Mouse (Mus musculus) lung, embryonic 15.5 days (tissue): ENCODE results near the gene Rps24. TPM values are rescaled to one million over a fixed set of nuclear protein-coding genes. Genes with fewer than 3 reads are reported as not detected.

ENCODE experiments used
- ATAC-seq: fragments of 200-750 bp; cut with Nextera tagmentation; 2 replicates; pipeline ENCODE4 v1.8.0; 2017; ENCODE audit warnings: moderate number of reproducible peaks, borderline replicate concordance; ENCODE audit not compliant: low FRiP score, low TSS enrichment; ENCODE audit errors: extremely low read depth
- H3K27ac ChIP-seq: fragments of 300-500 bp; sonication (generic); 2 replicates; pipeline ENCODE4 v1.5.1; 2015; ENCODE audit warnings: moderate library complexity, mild to moderate bottlenecking, inconsistent platforms
- H3K27me3 ChIP-seq: fragments of 300-500 bp; sonication (generic); 2 replicates; pipeline ENCODE4 v1.6.1; 2015; ENCODE audit warnings: inconsistent platforms
- H3K36me3 ChIP-seq: fragments of 300-500 bp; sonication (generic); 2 replicates; pipeline ENCODE4 v1.6.1; 2015; ENCODE audit warnings: inconsistent platforms
- H3K4me1 ChIP-seq: fragments of 300-500 bp; sonication (generic); 2 replicates; pipeline ENCODE4 v1.6.1; 2015; ENCODE audit warnings: inconsistent platforms
- H3K4me2 ChIP-seq: fragments of 300-500 bp; sonication (generic); 2 replicates; pipeline ENCODE4 v1.6.1; 2015; ENCODE audit warnings: inconsistent platforms, mild to moderate bottlenecking, moderate library complexity
- H3K4me3 ChIP-seq: fragments of 300-500 bp; sonication (generic); 2 replicates; pipeline ENCODE4 v1.5.1; 2015; ENCODE audit warnings: mild to moderate bottlenecking, inconsistent platforms
- H3K9ac ChIP-seq: fragments of 300-500 bp; sonication (generic); 2 replicates; pipeline ENCODE4 v1.6.1; 2015; ENCODE audit warnings: inconsistent platforms
- H3K9me3 ChIP-seq: fragments of 300-500 bp; sonication (generic); 2 replicates; pipeline ENCODE4 v1.6.1; 2016; ENCODE audit warnings: inconsistent platforms
- WGBS: fragments of 180-500 bp; shearing (Covaris S2); methylation state at CpG from one replicate; pipeline ENCODE4 v1.1.7; 2015; 5-methylcytosine and 5-hydroxymethylcytosine counted together
- polyA plus RNA-seq: library from polyadenylated mRNA; unstranded; fragments of >200 nt; fragmentation: Nextera tagmentation; extraction: Ambion mirVana; gene quantifications from 2 replicates; pipeline ENCODE4 v1.2.1, GENCODE M21; 2015

Gene Rps24
- polyA plus RNA-seq, 1 experiment from 2014 or later: 761 TPM

GRCm38 (mm10) chr14:24498561-24499255 lies 11.8 kb downstream of the Rps24 start:
- Histone ChIP-seq H3K4me2 (no peak overlapping the region), H3K4me3 (no peak overlapping the region), H3K36me3 (peaks cover 62% of the 10 kb centered on the region), H3K9ac (no peak overlapping the region), H3K27ac (no peak overlapping the region), H3K9me3 (no peaks in the 10 kb centered on the region), H3K4me1 (peaks cover 19% of the 10 kb centered on the region), H3K27me3 (no peaks in the 10 kb centered on the region)
- 59% methylated on average over 5 of the region's 5 CpGs for WGBS
- ATAC-seq: no peak

GRCm38 (mm10) chr14:24499478-24499877 lies 12.6 kb downstream of the Rps24 start:
- H3K36me3 ChIP-seq: peaks cover 54% of the 10 kb centered on the region
- 33% methylated on average over 9 of the region's 9 CpGs for WGBS

GRCm38 (mm10) chr14:24500091-24500844 lies 13.3 kb downstream of the Rps24 start:
- peak overlapping the region; percentile 46 for H3K4me2 ChIP-seq
- peaks cover 46% of the 10 kb centered on the region for H3K36me3 ChIP-seq
- peak; percentile 72 for ATAC-seq
- H3K27ac ChIP-seq: peak overlapping the region; percentile 5; the same call in 1 of the 2 replicates
- no peaks in the 10 kb centered on the region for H3K9me3 ChIP-seq
- H3K4me3 ChIP-seq: no peak overlapping the region
- 14% methylated on average over 18 of the region's 18 CpGs for WGBS
- no peaks in the 10 kb centered on the region for H3K27me3 ChIP-seq
- peaks cover 9% of the 10 kb centered on the region for H3K4me1 ChIP-seq
- peak overlapping the region; percentile 12; the same call in 1 of the 2 replicates for H3K9ac ChIP-seq

More at GRCm38 (mm10) chr14:24499478-24499877, 12.6 kb downstream of the Rps24 start:
- no peaks in the 10 kb centered on the region for H3K27me3 ChIP-seq
- H3K27ac ChIP-seq: no peak overlapping the region
- H3K4me3 ChIP-seq: no peak overlapping the region
- H3K9ac ChIP-seq: no peak overlapping the region
- H3K4me1 ChIP-seq: peaks cover 11% of the 10 kb centered on the region
- no peaks in the 10 kb centered on the region for H3K9me3 ChIP-seq
- no peak for ATAC-seq
- H3K4me2 ChIP-seq: no peak overlapping the region

DNA sequence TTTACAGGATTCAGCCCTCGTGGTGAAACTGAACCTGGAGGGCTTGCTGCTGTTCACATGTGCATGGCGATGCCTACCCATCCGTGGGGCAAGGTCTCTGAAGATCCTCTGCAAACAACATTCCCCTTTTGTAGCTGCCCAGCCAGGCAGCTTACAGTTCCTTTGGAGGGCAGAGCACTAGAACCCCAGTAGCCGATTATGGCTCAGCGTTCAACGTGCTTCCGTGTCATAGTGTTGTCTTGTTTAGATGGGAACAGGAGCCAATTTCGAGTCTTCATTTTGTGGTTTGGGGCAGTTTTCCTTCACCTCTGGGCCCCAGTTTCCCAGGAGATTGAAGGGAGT lies 13.9 kb downstream of the Rps24 start:
- Histone ChIP-seq H3K4me1 (peaks cover 9% of the 10 kb centered on the region), H3K36me3 (peaks cover 42% of the 10 kb centered on the region), H3K27ac (peak overlapping the region; percentile 5; the same call in 1 of the 2 replicates), H3K9ac (peak overlapping the region; percentile 12; the same call in 1 of the 2 replicates), H3K27me3 (no peaks in the 10 kb centered on the region), H3K9me3 (no peaks in the 10 kb centered on the region), H3K4me3 (no peak overlapping the region), H3K4me2 (peak overlapping the region; percentile 46)
- WGBS: 12% methylated on average over 8 of the region's 8 CpGs
- no peak for ATAC-seq

- peaks cover 37% of the 10 kb centered on the region for H3K36me3 ChIP-seq
- H3K4me2 ChIP-seq: no peak overlapping the region
- H3K9me3 ChIP-seq: no peaks in the 10 kb centered on the region
- H3K27me3 ChIP-seq: no peaks in the 10 kb centered on the region
- ATAC-seq: no peak
- no peak overlapping the region for H3K27ac ChIP-seq
- H3K4me1 ChIP-seq: peaks cover 9% of the 10 kb centered on the region
- 0 out of 2 replicates have a peak overlapping the region, but pooled peaks have one; percentile 12 for H3K9ac ChIP-seq
- WGBS: 53% methylated on average over 4 of the region's 4 CpGs
- H3K4me3 ChIP-seq: no peak overlapping the region
Observed at GRCm38 (mm10) chr14:24501256-24501655, 14.3 kb downstream of the Rps24 start.

GRCm38 (mm10) chr14:24507452-24508069 lies 20.6 kb downstream of the Rps24 start:
- peak overlapping the region; percentile 38 for H3K4me2 ChIP-seq
- H3K27me3 ChIP-seq: no peaks in the 10 kb centered on the region
- WGBS: 26% methylated on average over 14 of the region's 14 CpGs
- 0 out of 2 replicates have a peak, but pooled peaks have one; percentile 23 for ATAC-seq
- no peaks in the 10 kb centered on the region for H3K36me3 ChIP-seq
- no peak overlapping the region for H3K4me3 ChIP-seq
- H3K9me3 ChIP-seq: no peaks in the 10 kb centered on the region
- H3K4me1 ChIP-seq: peaks cover 17% of the 10 kb centered on the region
- no peak overlapping the region for H3K27ac ChIP-seq
- no peak overlapping the region for H3K9ac ChIP-seq

GRCm38 (mm10) chr14:24508070-24508773 lies 21.3 kb downstream of the Rps24 start:
- no peaks in the 10 kb centered on the region for H3K27me3 ChIP-seq
- no peak for ATAC-seq
- H3K4me3 ChIP-seq: no peak overlapping the region
- H3K9me3 ChIP-seq: no peaks in the 10 kb centered on the region
- H3K4me2 ChIP-seq: peak overlapping the region; percentile 38
- WGBS: 13% methylated on average over 18 of the region's 18 CpGs
- H3K9ac ChIP-seq: no peak overlapping the region
- H3K27ac ChIP-seq: no peak overlapping the region
- H3K36me3 ChIP-seq: no peaks in the 10 kb centered on the region
- peaks cover 17% of the 10 kb centered on the region for H3K4me1 ChIP-seq

DNA sequence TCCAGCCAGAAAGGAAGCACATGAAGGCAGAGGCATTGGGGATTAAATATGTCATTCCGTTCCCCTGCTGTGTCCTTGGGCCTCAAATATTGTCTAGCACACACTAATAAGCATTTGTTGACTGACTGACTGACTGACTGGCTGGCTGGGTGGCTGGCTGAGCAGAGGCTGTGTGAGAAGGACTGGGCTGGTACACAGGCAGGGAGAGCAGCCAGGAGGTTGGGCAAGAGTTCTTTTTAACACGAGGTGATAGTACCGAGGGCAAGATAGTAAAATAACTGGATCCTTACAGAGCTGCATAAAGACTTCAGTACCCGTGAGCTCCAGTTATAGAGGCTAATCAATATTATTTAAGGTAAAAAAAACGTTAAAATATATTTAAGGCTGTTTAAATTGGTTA lies 22.6 kb downstream of the Rps24 start:
- H3K27ac ChIP-seq: no peak overlapping the region
- H3K36me3 ChIP-seq: no peaks in the 10 kb centered on the region
- H3K27me3 ChIP-seq: no peaks in the 10 kb centered on the region
- H3K4me2 ChIP-seq: no peak overlapping the region
- no peak overlapping the region for H3K9ac ChIP-seq
- ATAC-seq: no peak
- H3K9me3 ChIP-seq: no peaks in the 10 kb centered on the region
- WGBS: 65% methylated on average over 5 of the region's 5 CpGs
- H3K4me3 ChIP-seq: no peak overlapping the region
- H3K4me1 ChIP-seq: peaks cover 17% of the 10 kb centered on the region

DNA sequence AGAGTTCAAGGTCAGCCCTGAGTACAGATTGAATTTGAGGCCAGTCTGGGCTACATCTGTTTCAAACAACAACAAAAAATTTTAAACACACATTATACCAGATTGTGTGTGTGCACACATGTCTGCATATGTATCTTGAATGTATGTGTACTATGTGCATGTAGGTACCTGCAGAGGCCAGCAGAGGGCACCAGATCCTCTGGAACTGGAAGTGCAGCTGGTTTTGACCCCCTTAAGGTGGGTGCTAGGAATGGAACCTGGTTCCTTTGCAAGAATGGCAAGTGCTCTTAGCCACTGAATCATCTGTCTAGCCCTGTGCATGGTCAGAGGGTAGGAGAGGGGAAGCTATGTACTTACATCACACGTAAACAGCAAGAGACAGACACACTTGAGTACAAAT lies 23.3 kb downstream of the Rps24 start:
- no peak overlapping the region for H3K27ac ChIP-seq
- WGBS: 97% methylated on average over 1 of the region's 1 CpGs
- no peaks in the 10 kb centered on the region for H3K36me3 ChIP-seq
- H3K4me1 ChIP-seq: peaks cover 17% of the 10 kb centered on the region
- H3K9me3 ChIP-seq: no peaks in the 10 kb centered on the region
- no peak for ATAC-seq
- H3K27me3 ChIP-seq: no peaks in the 10 kb centered on the region
- H3K9ac ChIP-seq: no peak overlapping the region
- no peak overlapping the region for H3K4me2 ChIP-seq
- H3K4me3 ChIP-seq: no peak overlapping the region

DNA sequence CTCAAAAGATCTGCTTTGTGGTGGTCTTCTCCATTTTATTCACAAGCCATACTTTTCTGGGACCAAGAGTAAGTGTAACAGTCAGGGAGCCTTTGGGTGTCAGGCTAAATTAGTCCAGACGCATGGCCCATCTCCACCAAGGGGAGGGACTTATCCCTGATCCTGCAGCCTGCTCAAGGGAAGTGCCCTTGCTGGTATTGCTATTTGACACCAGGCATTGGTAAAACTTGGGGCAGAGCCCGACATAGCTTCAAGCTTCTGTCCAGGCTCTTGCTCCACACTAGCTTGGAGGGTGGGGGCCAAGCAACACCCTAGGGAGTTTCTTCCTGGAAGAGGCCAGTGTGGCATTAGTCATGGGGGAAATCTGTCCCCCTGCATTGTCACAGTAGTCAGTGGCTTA lies 23.8 kb downstream of the Rps24 start:
- no peaks in the 10 kb centered on the region for H3K27me3 ChIP-seq
- no peak overlapping the region for H3K4me2 ChIP-seq
- no peak overlapping the region for H3K4me3 ChIP-seq
- ATAC-seq: no peak
- H3K27ac ChIP-seq: no peak overlapping the region
- no peaks in the 10 kb centered on the region for H3K9me3 ChIP-seq
- H3K9ac ChIP-seq: no peak overlapping the region
- H3K36me3 ChIP-seq: no peaks in the 10 kb centered on the region
- 83% methylated on average over 2 of the region's 2 CpGs for WGBS
- H3K4me1 ChIP-seq: peaks cover 17% of the 10 kb centered on the region

DNA sequence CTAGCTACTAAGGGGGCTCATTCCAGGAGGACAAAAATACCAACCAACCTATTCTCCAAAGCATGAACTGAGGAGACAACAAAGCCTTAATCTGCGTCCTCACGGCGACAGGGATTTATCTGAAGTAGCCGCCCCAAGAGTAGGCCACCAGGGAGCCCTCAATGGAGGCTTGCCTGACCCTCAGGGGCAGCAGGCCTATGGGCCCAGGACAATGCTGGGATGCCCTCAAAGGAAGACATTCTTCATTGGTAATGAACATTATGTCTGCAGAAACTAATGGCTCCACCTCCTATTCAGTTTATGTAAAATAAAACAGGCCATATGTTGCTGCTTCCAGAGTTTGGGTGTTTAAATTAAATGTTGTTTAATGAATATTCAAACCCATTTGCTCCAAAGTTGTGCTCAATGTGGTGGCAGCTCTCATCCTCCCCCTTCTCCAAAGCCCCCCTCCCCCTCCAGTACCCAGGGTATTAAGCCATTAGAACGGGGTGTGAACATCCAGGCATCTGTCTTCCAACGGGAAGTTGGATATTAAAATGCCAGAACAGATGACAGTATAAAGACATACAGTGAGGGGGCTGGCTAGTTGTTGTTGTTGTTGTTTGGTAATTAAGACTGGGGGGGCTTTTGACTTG lies 25.7 kb downstream of the Rps24 start:
- H3K27me3 ChIP-seq: no peaks in the 10 kb centered on the region
- H3K4me2 ChIP-seq: no peak overlapping the region
- peaks cover 5% of the 10 kb centered on the region for H3K4me1 ChIP-seq
- no peak overlapping the region for H3K9ac ChIP-seq
- WGBS: 79% methylated on average over 6 of the region's 6 CpGs
- no peaks in the 10 kb centered on the region for H3K9me3 ChIP-seq
- H3K36me3 ChIP-seq: no peaks in the 10 kb centered on the region
- ATAC-seq: no peak
- no peak overlapping the region for H3K4me3 ChIP-seq
- no peak overlapping the region for H3K27ac ChIP-seq
